Mouse (Mus musculus) intestine, postnatal 0 days (tissue): ENCODE results near the gene Mocs1. TPM values are rescaled to one million over a fixed set of nuclear protein-coding genes. Genes with fewer than 3 reads are reported as not detected.

Source experiments
- ATAC-seq: fragments of 200-750 bp; cut with Nextera tagmentation; 2 replicates; pipeline ENCODE4 v1.8.0; 2017; ENCODE audit warnings: mild to moderate bottlenecking, moderate TSS enrichment, moderate library complexity
- H3K27ac ChIP-seq: fragments of 300-500 bp; sonication (generic); 2 replicates; pipeline ENCODE4 v1.5.1; 2014; ENCODE audit warnings: mild to moderate bottlenecking, low read depth, low read length, moderate library complexity
- H3K27me3 ChIP-seq: fragments of 300-500 bp; sonication (generic); replicated peaks from 2 replicates; pipeline ENCODE4 v1.6.1; 2014; ENCODE audit warnings: low read length, mixed read lengths; ENCODE audit not compliant: control insufficient read depth, insufficient read depth
- H3K36me3 ChIP-seq: fragments of 300-500 bp; sonication (generic); 2 replicates; pipeline ENCODE4 v1.6.1; 2014; ENCODE audit warnings: mild to moderate bottlenecking, moderate library complexity; ENCODE audit not compliant: control insufficient read depth, insufficient read depth
- H3K4me1 ChIP-seq: fragments of 300-500 bp; sonication (generic); replicated peaks from 2 replicates; pipeline ENCODE4 v1.6.1; 2014; ENCODE audit warnings: antibody characterized with exemption, low read length, mixed read lengths; ENCODE audit not compliant: control insufficient read depth, insufficient read depth
- H3K4me2 ChIP-seq: fragments of 300-500 bp; sonication (generic); replicated peaks from 2 replicates; pipeline ENCODE4 v1.6.1; 2014; ENCODE audit warnings: low read depth, mild to moderate bottlenecking, moderate library complexity
- H3K4me3 ChIP-seq: fragments of 300-500 bp; sonication (generic); 2 replicates; pipeline ENCODE4 v1.5.1; 2014; ENCODE audit warnings: low read depth, low read length
- H3K9ac ChIP-seq: fragments of 300-500 bp; sonication (generic); 2 replicates; pipeline ENCODE4 v1.6.1; 2014; ENCODE audit warnings: mild to moderate bottlenecking, low read depth, low read length
- H3K9me3 ChIP-seq: fragments of 300-500 bp; sonication (generic); 2 replicates; pipeline ENCODE4 v1.6.1; 2016; ENCODE audit warnings: mixed run types; ENCODE audit not compliant: control insufficient read depth
- CTCF ChIP-seq: sonication (generic); IDR thresholded peaks from 2 replicates; pipeline ENCODE4 v1.5.1; 2016; ENCODE audit warnings: low read depth, mild to moderate bottlenecking, control low read depth, antibody characterized with exemption, moderate library complexity
- WGBS: fragments of 180-500 bp; shearing (Covaris S2); extraction: QIAGEN DNeasy Blood & Tissue Kit; methylation state at CpG from one replicate; pipeline ENCODE4 v1.1.7; 2014; 5-methylcytosine and 5-hydroxymethylcytosine counted together
- polyA plus RNA-seq: library from polyadenylated mRNA; unstranded; fragments of >200 nt; fragmentation: Nextera tagmentation; extraction: Ambion mirVana; gene quantifications from 2 replicates; pipeline ENCODE4 v1.2.1, GENCODE M21; 2015

Gene Mocs1
- polyA plus RNA-seq, 1 experiment from 2014 or later: 11.1 TPM

DNA sequence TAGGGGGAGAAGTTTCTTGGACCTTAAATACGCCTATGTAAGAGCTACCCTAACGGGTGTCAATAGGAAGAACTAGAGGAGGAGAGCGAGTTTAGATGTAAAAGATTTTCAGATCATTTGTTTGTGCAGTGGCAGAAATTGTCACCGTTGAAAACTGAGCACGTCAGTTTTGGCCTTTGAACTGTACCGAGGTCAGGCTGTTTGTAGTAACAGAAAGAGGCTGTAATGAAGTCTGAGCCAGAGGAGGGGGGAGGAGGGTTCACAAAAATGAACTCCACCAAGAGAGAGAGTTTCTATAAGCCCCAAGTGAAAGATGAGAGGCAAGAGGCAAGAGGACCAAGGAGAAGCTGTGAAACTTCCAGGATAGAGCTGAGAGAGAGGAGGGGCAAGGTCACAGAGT is 8.3 kb upstream of the Mocs1 start:
- peaks cover 8% of the 10 kb centered on the region for H3K4me1 ChIP-seq
- WGBS: 38% methylated on average over 6 of the region's 6 CpGs
- no peaks in the 10 kb centered on the region for H3K9me3 ChIP-seq

DNA sequence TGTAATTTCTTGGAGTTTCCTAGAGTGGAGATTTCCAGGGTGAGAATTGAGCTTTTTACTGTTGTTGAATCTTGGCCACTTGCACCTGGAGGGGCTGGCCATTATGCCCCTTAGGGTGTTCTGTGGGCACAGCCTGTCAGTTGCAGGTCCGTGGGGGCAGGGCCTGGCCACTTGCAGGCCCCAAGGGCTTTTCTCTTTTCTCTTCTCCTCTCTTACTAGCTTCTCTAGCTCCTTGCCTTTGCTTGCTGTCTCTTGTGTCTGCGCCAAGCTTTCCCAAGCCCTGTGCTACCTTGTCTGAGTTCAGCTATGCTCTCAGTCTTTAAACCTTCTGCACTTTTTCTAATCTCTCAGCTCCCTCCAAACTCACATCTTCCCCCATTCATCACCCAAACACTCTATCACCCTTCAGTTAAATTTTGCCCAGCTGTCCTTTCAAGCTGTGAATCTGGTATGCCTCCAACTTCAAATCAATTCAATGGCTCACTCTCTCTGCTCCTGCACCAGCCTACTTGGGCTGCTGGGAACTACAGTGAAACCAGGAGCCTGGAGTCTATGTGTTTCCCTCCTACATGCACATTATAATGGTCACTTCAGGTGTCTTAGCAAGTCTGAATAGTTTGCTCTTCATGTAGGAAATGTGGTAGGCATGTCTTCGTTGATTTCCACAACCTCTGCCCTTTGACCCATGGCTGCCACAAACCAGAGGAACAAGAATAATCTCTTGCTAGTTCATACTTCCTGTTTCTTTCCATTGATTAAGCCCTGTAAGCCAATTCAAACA is 5.7 kb upstream of the Mocs1 start:
- no peak for ATAC-seq
- H3K36me3 ChIP-seq: no peaks in the 10 kb centered on the region
- no peak overlapping the region for H3K4me2 ChIP-seq
- TF ChIP-seq CTCF: no peak
- no peak overlapping the region for H3K4me3 ChIP-seq
- 60% methylated on average over 3 of the region's 3 CpGs for WGBS
- H3K27me3 ChIP-seq: no peaks in the 10 kb centered on the region
- no peaks in the 10 kb centered on the region for H3K9me3 ChIP-seq
- H3K9ac ChIP-seq: no peak overlapping the region
- peak overlapping the region; percentile 71 for H3K27ac ChIP-seq
- peaks cover 8% of the 10 kb centered on the region for H3K4me1 ChIP-seq

More for the DNA sequence above, 8.3 kb upstream of the Mocs1 start:
- Histone ChIP-seq H3K36me3 (no peaks in the 10 kb centered on the region), H3K27me3 (no peaks in the 10 kb centered on the region), H3K4me2 (no peak overlapping the region), H3K27ac (no peak overlapping the region), H3K9ac (no peak overlapping the region), H3K4me3 (no peak overlapping the region)
- TF ChIP-seq CTCF: no peak
- ATAC-seq: no peak

DNA sequence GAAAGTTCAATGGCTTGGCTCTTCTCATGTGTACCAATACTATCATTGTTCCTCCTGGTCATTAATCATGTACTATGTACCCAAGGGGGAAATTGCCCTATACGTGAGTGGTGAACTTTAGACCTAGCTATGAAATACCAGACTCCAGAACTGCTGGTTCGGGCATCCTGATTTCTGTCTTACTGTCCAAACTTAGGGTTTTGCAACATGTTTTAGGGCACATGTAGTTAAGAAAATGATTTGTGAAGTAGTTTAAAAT is 5.2 kb upstream of the Mocs1 start:
- 39% methylated on average over 2 of the region's 2 CpGs for WGBS
- Histone ChIP-seq H3K36me3 (no peaks in the 10 kb centered on the region), H3K9me3 (no peaks in the 10 kb centered on the region), H3K27ac (no peak overlapping the region), H3K4me3 (no peak overlapping the region), H3K27me3 (no peaks in the 10 kb centered on the region), H3K4me1 (peaks cover 8% of the 10 kb centered on the region), H3K4me2 (no peak overlapping the region), H3K9ac (no peak overlapping the region)
- no peak for TF ChIP-seq CTCF
- ATAC-seq: peak; percentile 93

DNA sequence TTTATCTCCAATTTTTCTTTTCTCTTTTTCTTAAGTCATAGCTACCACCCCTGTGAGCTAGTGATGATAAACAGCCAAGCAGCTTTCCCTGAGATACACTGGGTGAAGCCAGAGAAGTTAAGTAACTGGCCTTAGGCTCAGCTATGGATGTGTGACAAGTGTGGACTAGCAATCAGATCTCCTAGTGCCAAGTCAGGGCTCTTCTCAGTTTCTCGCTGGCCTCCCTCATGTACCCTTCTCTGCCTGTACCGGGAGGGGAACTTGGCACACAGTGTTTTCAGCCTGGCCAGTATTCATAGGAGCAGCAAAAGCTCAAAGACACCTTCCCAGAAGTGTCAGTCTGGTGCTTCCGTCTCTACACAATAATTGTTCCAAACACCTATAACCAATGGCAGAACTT is 4.3 kb upstream of the Mocs1 start:
- Histone ChIP-seq H3K4me3 (no peak overlapping the region), H3K4me2 (no peak overlapping the region), H3K4me1 (peaks cover 8% of the 10 kb centered on the region), H3K9ac (no peak overlapping the region), H3K27ac (no peak overlapping the region), H3K9me3 (no peaks in the 10 kb centered on the region), H3K36me3 (no peaks in the 10 kb centered on the region), H3K27me3 (no peaks in the 10 kb centered on the region)
- no peak for ATAC-seq
- TF ChIP-seq CTCF: no peak
- 92% methylated on average over 3 of the region's 3 CpGs for WGBS

DNA sequence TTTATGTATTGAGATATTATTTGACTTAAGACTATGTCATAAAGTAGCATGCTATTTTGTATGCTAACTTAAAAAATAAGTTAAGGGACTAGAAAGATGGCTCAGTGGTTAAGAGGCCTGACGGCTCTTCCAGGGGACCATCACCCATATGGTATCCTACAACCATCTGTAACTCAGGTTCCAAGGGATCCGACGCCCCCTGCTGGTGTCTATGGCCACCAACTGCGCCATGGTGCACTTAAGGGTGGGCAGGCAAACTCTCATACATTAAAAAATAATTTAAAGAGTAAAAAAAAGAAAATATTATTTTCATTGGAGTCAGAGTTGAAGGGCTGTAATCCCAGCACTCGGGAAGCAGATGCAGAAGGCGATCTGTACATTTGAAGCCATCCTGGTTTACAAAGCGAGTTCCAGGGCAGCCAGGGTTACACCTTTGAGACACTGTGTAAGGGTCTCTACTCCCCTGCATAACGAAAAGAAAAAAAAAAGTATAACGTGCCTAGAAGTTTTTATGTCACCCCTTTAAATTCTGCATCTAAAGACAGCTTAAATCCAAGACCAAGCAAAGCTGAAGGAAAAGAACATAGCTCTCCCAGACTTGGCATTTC is 427 bp upstream of the Mocs1 start:
- ATAC-seq: no peak

DNA sequence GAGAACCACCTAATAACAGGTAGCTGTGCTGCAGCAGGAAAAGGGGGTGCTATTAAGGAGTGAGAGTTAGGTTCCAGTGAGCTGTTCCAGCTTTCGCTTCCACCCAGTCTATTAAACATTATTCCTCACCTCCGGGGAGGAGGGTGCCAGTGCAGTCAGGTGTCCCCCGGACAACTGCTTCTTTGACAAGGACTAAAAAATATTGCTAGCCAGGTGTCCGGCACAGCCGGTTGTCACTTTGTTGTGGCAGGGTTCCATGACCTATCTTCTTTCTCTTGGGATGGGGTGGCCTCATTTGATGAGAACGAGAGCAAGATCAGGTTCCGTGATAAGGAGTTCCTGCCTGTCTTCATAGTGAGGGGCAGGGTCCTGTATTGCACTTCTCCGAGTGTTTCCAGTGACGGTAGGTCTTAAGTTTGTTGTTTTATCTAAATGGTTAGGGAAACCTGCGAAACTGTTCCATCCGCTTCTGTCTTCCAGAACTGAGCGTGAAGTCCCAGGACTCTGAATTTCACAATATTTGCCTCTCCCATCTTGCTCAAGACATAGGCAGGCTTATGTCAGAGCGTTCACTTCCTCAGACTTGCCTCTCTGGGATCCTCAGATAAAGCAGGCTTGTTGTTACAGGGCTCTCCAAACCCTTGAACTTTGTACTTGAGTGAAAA is 721 bp downstream of the Mocs1 start:
- WGBS: 9% methylated on average over 13 of the region's 13 CpGs
- Histone ChIP-seq H3K36me3 (peaks cover 11% of the 10 kb centered on the region; the same call in 1 of the 2 replicates), H3K4me1 (peaks cover 9% of the 10 kb centered on the region), H3K4me3 (peak overlapping the region; percentile 90), H3K27me3 (no peaks in the 10 kb centered on the region), H3K9ac (peak overlapping the region; percentile 92), H3K9me3 (no peaks in the 10 kb centered on the region), H3K4me2 (peak overlapping the region; percentile 95), H3K27ac (peak overlapping the region; percentile 90)
- no peak for TF ChIP-seq CTCF
- peak; percentile 78 for ATAC-seq

More for the DNA sequence above, 427 bp upstream of the Mocs1 start:
- WGBS: 22% methylated on average over 9 of the region's 9 CpGs
- peak; percentile 55 for TF ChIP-seq CTCF
- peaks cover under 1% of the 10 kb centered on the region; the same call in 1 of the 2 replicates for H3K36me3 ChIP-seq
- no peaks in the 10 kb centered on the region for H3K27me3 ChIP-seq
- H3K4me2 ChIP-seq: peak overlapping the region; percentile 95
- H3K9me3 ChIP-seq: no peaks in the 10 kb centered on the region
- no peak overlapping the region for H3K27ac ChIP-seq
- H3K4me3 ChIP-seq: no peak overlapping the region; the same call in 1 of the 2 replicates
- H3K4me1 ChIP-seq: peaks cover 9% of the 10 kb centered on the region
- H3K9ac ChIP-seq: no peak overlapping the region
